Mouse (Mus musculus): ENCODE data around the gene Kdm5a. TPM values are rescaled to one million over a fixed set of nuclear protein-coding genes. Genes with fewer than 3 reads are reported as not detected.

Gene Kdm5a
- polyA plus RNA-seq (2011; ENCODE audit: insufficient read depth, insufficient read length, low read depth, missing spikeins) = 65.6 and 75.3 TPM in 2 replicates

GRCm38 (mm10) chr6:120363688-120364522 is at the start of gene Kdm5a, which contains the start of gene Ccdc77:
Kdm5a (plus strand) TSS chr6:120364124.
Ccdc77 (minus strand) TSS chr6:120364374.
- no peak for TF ChIP-seq EP300 (IDR thresholded peaks at IDR 0.05; ENCODE audit: insufficient read depth, low read depth, low read length)
- TF ChIP-seq POLR2A (IDR thresholded peaks at IDR 0.05; ENCODE audit: insufficient read depth, low read length) = peak; percentile 88
- Histone ChIP-seq H3K27me3 (ENCODE audit: control insufficient read depth, insufficient read depth, low read length, poor library complexity, severe bottlenecking) (no peaks in the 10 kb centered on the region), H3K4me3 (ENCODE audit: low read depth, low read length) (peak within 1 kb of the TSS; percentile 90), H3K9ac (ENCODE audit: low read depth, poor library complexity, severe bottlenecking) (peak within 1 kb of the TSS; percentile 90), H3K4me1 (ENCODE audit: control insufficient read depth, insufficient read depth, low read length) (no peaks in the 10 kb centered on the region), H3K27ac (ENCODE audit: insufficient read depth, low read length) (peak within 1 kb of the TSS; percentile 81), H3K36me3 (ENCODE audit: control insufficient read depth, insufficient read depth, low read length, poor library complexity, severe bottlenecking) (peaks cover 15% of the 10 kb centered on the region), H3K9me3 (replicated peaks; ENCODE audit: control insufficient read depth, insufficient read depth, low read length, poor library complexity, severe bottlenecking) (no peaks in the 10 kb centered on the region)

DNA sequence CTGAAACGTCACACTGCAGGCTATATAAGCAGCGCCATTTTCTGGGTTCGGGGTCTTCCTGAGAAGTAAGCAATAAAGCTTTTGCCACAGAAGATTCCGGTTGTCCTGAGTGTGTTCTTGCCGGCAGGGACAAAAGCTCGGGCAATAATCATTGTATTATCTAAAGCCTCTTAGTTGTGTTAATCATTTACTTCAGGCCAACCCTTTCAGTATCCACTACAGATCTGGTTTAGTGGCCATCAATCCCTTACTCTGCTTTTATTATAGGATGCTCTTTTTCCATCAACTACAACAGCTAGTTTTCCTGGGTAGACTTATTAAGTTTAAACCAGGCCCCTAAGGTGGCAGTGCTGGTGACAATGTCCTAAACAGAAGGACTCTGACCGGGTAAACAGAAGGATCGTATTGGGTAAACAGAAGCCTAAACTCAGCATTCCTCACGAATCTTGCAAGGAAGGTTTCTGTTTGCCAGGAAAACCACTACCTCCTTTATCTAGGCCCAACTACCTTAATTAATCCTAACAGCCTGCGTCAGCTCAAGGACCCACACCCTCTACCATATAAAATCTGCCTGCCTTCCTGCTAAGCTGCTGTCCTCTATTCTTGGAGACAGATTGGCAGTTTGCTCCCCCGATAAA is 45.5 kb upstream of the Kdm5a start:
- H3K9ac ChIP-seq (ENCODE audit: low read depth, poor library complexity, severe bottlenecking) = no peak overlapping the region
- H3K27ac ChIP-seq (ENCODE audit: insufficient read depth, low read length) = no peak overlapping the region
- H3K9me3 ChIP-seq (replicated peaks; ENCODE audit: control insufficient read depth, insufficient read depth, low read length, poor library complexity, severe bottlenecking) = no peaks in the 10 kb centered on the region
- no peaks in the 10 kb centered on the region for H3K36me3 ChIP-seq (ENCODE audit: control insufficient read depth, insufficient read depth, low read length, poor library complexity, severe bottlenecking)
- TF ChIP-seq EP300 (IDR thresholded peaks at IDR 0.05; ENCODE audit: insufficient read depth, low read depth, low read length) (no peak), CTCF (IDR thresholded peaks at IDR 0.05; ENCODE audit: low read depth, low read length) (no peak), POLR2A (IDR thresholded peaks at IDR 0.05; ENCODE audit: insufficient read depth, low read length) (no peak)
- no peaks in the 10 kb centered on the region for H3K4me1 ChIP-seq (ENCODE audit: control insufficient read depth, insufficient read depth, low read length)
- no peak overlapping the region for H3K4me3 ChIP-seq (ENCODE audit: low read depth, low read length)
- H3K27me3 ChIP-seq (ENCODE audit: control insufficient read depth, insufficient read depth, low read length, poor library complexity, severe bottlenecking) = no peaks in the 10 kb centered on the region

GRCm38 (mm10) chr6:120319129-120319528 is 44.8 kb upstream of the Kdm5a start:
- no peaks in the 10 kb centered on the region for H3K27me3 ChIP-seq (ENCODE audit: control insufficient read depth, insufficient read depth, low read length, poor library complexity, severe bottlenecking)
- H3K36me3 ChIP-seq (ENCODE audit: control insufficient read depth, insufficient read depth, low read length, poor library complexity, severe bottlenecking) = no peaks in the 10 kb centered on the region
- no peaks in the 10 kb centered on the region for H3K4me1 ChIP-seq (ENCODE audit: control insufficient read depth, insufficient read depth, low read length)
- no peak overlapping the region for H3K27ac ChIP-seq (ENCODE audit: insufficient read depth, low read length)
- no peak overlapping the region for H3K4me3 ChIP-seq (ENCODE audit: low read depth, low read length)
- TF ChIP-seq CTCF (IDR thresholded peaks at IDR 0.05; ENCODE audit: low read depth, low read length) (no peak), EP300 (IDR thresholded peaks at IDR 0.05; ENCODE audit: insufficient read depth, low read depth, low read length) (no peak), POLR2A (IDR thresholded peaks at IDR 0.05; ENCODE audit: insufficient read depth, low read length) (no peak)
- no peaks in the 10 kb centered on the region for H3K9me3 ChIP-seq (replicated peaks; ENCODE audit: control insufficient read depth, insufficient read depth, low read length, poor library complexity, severe bottlenecking)
- no peak overlapping the region for H3K9ac ChIP-seq (ENCODE audit: low read depth, poor library complexity, severe bottlenecking)

- TF ChIP-seq EP300 (IDR thresholded peaks at IDR 0.05; ENCODE audit: insufficient read depth, low read depth, low read length) (no peak), POLR2A (IDR thresholded peaks at IDR 0.05; ENCODE audit: insufficient read depth, low read length) (no peak), CTCF (IDR thresholded peaks at IDR 0.05; ENCODE audit: low read depth, low read length) (no peak)
- no peak overlapping the region; the same call in 1 of the 2 replicates for H3K27ac ChIP-seq (ENCODE audit: insufficient read depth, low read length)
- peaks cover 8% of the 10 kb centered on the region; the same call in 1 of the 2 replicates for H3K36me3 ChIP-seq (ENCODE audit: control insufficient read depth, insufficient read depth, low read length, poor library complexity, severe bottlenecking)
- no peak overlapping the region for H3K4me3 ChIP-seq (ENCODE audit: low read depth, low read length)
- no peaks in the 10 kb centered on the region for H3K9me3 ChIP-seq (replicated peaks; ENCODE audit: control insufficient read depth, insufficient read depth, low read length, poor library complexity, severe bottlenecking)
- no peaks in the 10 kb centered on the region for H3K4me1 ChIP-seq (ENCODE audit: control insufficient read depth, insufficient read depth, low read length)
- H3K9ac ChIP-seq (ENCODE audit: low read depth, poor library complexity, severe bottlenecking) = no peak overlapping the region
- H3K27me3 ChIP-seq (ENCODE audit: control insufficient read depth, insufficient read depth, low read length, poor library complexity, severe bottlenecking) = no peaks in the 10 kb centered on the region
These were observed 43.6 kb upstream of the Kdm5a start for GRCm38 (mm10) chr6:120320369-120320768.

DNA sequence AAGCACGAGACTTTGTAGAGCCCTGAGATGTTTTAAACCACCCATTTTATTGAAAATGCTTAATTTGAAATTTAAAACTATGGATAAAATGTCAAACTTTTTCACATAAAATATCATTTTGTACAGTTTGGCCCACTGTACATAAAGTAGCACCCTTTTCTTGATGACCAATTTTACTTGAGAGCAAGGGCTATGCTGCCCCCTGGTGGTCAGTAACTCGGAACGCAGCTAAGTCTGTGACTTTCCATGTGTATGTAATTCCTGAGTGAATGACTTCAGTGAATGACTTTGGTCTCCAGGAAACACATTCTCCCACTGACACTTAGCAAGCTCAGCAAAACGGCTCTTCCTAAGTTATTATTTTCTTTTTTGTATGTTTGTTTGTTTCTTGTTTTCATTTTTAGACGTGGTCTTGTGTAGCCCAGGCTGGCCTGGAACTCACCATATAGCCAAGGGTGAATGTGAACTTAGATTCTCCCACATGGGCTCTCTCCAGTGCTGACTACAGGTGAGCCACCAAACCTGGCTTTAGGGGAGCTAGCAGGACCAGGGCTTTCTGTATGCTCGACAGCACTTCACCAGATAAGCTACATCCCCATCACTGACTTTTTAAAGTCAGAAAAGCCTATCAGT is 39.5 kb upstream of the Kdm5a start:
- H3K36me3 ChIP-seq (ENCODE audit: control insufficient read depth, insufficient read depth, low read length, poor library complexity, severe bottlenecking) = peaks cover 22% of the 10 kb centered on the region
- H3K4me1 ChIP-seq (ENCODE audit: control insufficient read depth, insufficient read depth, low read length) = no peaks in the 10 kb centered on the region
- H3K4me3 ChIP-seq (ENCODE audit: low read depth, low read length) = no peak overlapping the region
- no peak overlapping the region for H3K9ac ChIP-seq (ENCODE audit: low read depth, poor library complexity, severe bottlenecking)
- H3K27ac ChIP-seq (ENCODE audit: insufficient read depth, low read length) = no peak overlapping the region
- TF ChIP-seq EP300 (IDR thresholded peaks at IDR 0.05; ENCODE audit: insufficient read depth, low read depth, low read length) = no peak
- TF ChIP-seq CTCF (IDR thresholded peaks at IDR 0.05; ENCODE audit: low read depth, low read length) = peak; percentile 52
- H3K9me3 ChIP-seq (replicated peaks; ENCODE audit: control insufficient read depth, insufficient read depth, low read length, poor library complexity, severe bottlenecking) = no peaks in the 10 kb centered on the region
- H3K27me3 ChIP-seq (ENCODE audit: control insufficient read depth, insufficient read depth, low read length, poor library complexity, severe bottlenecking) = no peaks in the 10 kb centered on the region
